Mouse (Mus musculus) E14TG2a.4 (cell line): ENCODE measurements at regions not wholly inside any gene's neighbourhood (a gene's known extent, or its start where the extent isn't known, plus 50 kb on each side); places are given as distances from the start of the nearest gene placed in this dataset.

ENCODE experiments used
- H3K27me3 ChIP-seq: 2 replicates; pipeline ENCODE4 v1.6.1; 2014; ENCODE audit warnings: low read length, control low read depth; ENCODE audit not compliant: insufficient read depth
- H3K36me3 ChIP-seq: 2 replicates; pipeline ENCODE4 v1.6.1; 2014; ENCODE audit warnings: low read length, control low read depth; ENCODE audit not compliant: insufficient read depth
- H3K4me1 ChIP-seq: replicated peaks from 2 replicates; pipeline ENCODE4 v1.6.1; 2014; ENCODE audit warnings: low read depth, low read length, control low read depth
- H3K4me3 ChIP-seq: replicated peaks from 2 replicates; pipeline ENCODE4 v1.5.1; 2014; ENCODE audit warnings: mild to moderate bottlenecking, low read length
- H3K9me3 ChIP-seq: 2 replicates; pipeline ENCODE4 v1.6.1; 2014; ENCODE audit warnings: low read length, control low read depth
- CTCF ChIP-seq: conservative IDR thresholded peaks from 2 replicates; pipeline ENCODE4 v1.5.1; 2014; ENCODE audit warnings: low read length
- NANOG ChIP-seq: IDR thresholded peaks from 2 replicates; pipeline ENCODE4 v1.6.1; 2014; ENCODE audit warnings: borderline replicate concordance, low read length, mixed read lengths
- POU5F1 ChIP-seq: IDR thresholded peaks from 2 replicates; pipeline ENCODE4 v1.6.1; 2014; ENCODE audit warnings: low read length, borderline replicate concordance

- H3K36me3 ChIP-seq: no peaks in the 10 kb centered on the region
- H3K4me3 ChIP-seq: no peak overlapping the region
- peaks cover 8% of the 10 kb centered on the region for H3K9me3 ChIP-seq
- no peaks in the 10 kb centered on the region for H3K27me3 ChIP-seq
- no peak for TF ChIP-seq POU5F1
- peaks cover under 1% of the 10 kb centered on the region; the same call in 1 of the 2 replicates for H3K4me1 ChIP-seq
Observed at GRCm38 (mm10) chr7:119384670-119385241, 74.3 kb downstream of the Gp2 start.

GRCm38 (mm10) chr7:119379935-119380334, 79.2 kb downstream of the Gp2 start:
- peaks cover 3% of the 10 kb centered on the region; the same call in 1 of the 2 replicates for H3K4me1 ChIP-seq
- TF ChIP-seq POU5F1: no peak
- no peak for TF ChIP-seq CTCF
- TF ChIP-seq NANOG: no peak
- no peaks in the 10 kb centered on the region for H3K27me3 ChIP-seq
- no peaks in the 10 kb centered on the region for H3K36me3 ChIP-seq
- H3K9me3 ChIP-seq: peaks cover 8% of the 10 kb centered on the region
- no peak overlapping the region for H3K4me3 ChIP-seq

- Histone ChIP-seq H3K4me1 (no peaks in the 10 kb centered on the region), H3K27me3 (no peaks in the 10 kb centered on the region), H3K4me3 (no peak overlapping the region)
Observed at GRCm38 (mm10) chr7:119364268-119364596, 94.9 kb downstream of the Gp2 start.

GRCm38 (mm10) chr7:119363552-119364267, 95.4 kb downstream of the Gp2 start:
- TF ChIP-seq NANOG: no peak
- TF ChIP-seq CTCF: no peak
- no peak for TF ChIP-seq POU5F1
- peaks cover 16% of the 10 kb centered on the region for H3K9me3 ChIP-seq
- no peak overlapping the region for H3K4me3 ChIP-seq
- no peaks in the 10 kb centered on the region for H3K4me1 ChIP-seq
- H3K27me3 ChIP-seq: no peaks in the 10 kb centered on the region
- H3K36me3 ChIP-seq: no peaks in the 10 kb centered on the region

More at GRCm38 (mm10) chr7:119364268-119364596, 94.9 kb downstream of the Gp2 start:
- Histone ChIP-seq H3K36me3 (no peaks in the 10 kb centered on the region), H3K9me3 (peaks cover 19% of the 10 kb centered on the region)
- TF ChIP-seq POU5F1 (no peak), NANOG (no peak)

- H3K9me3 ChIP-seq: no peaks in the 10 kb centered on the region
- TF ChIP-seq NANOG (no peak), CTCF (no peak), POU5F1 (no peak)
- no peak overlapping the region for H3K4me3 ChIP-seq
- peaks cover 4% of the 10 kb centered on the region; the same call in 1 of the 2 replicates for H3K4me1 ChIP-seq
- no peaks in the 10 kb centered on the region for H3K27me3 ChIP-seq
- H3K36me3 ChIP-seq: no peaks in the 10 kb centered on the region
Observed at GRCm38 (mm10) chr7:119357338-119357737, 101.7 kb downstream of the Gp2 start.

- no peaks in the 10 kb centered on the region for H3K36me3 ChIP-seq
- H3K9me3 ChIP-seq: no peaks in the 10 kb centered on the region
- H3K4me1 ChIP-seq: peaks cover 4% of the 10 kb centered on the region; the same call in 1 of the 2 replicates
- H3K27me3 ChIP-seq: no peaks in the 10 kb centered on the region
- TF ChIP-seq NANOG: no peak
- no peak for TF ChIP-seq POU5F1
- no peak for TF ChIP-seq CTCF
- H3K4me3 ChIP-seq: no peak overlapping the region
Observed at GRCm38 (mm10) chr7:119356251-119356650, 102.8 kb downstream of the Gp2 start.

GRCm38 (mm10) chr7:119352571-119352970, 106.5 kb downstream of the Gp2 start:
- H3K4me3 ChIP-seq: no peak overlapping the region
- H3K9me3 ChIP-seq: no peaks in the 10 kb centered on the region
- TF ChIP-seq POU5F1 (no peak), CTCF (no peak), NANOG (no peak)
- H3K4me1 ChIP-seq: peaks cover 4% of the 10 kb centered on the region; the same call in 1 of the 2 replicates
- H3K27me3 ChIP-seq: peaks cover 2% of the 10 kb centered on the region; the same call in 1 of the 2 replicates
- no peaks in the 10 kb centered on the region for H3K36me3 ChIP-seq

GRCm38 (mm10) chr7:119350641-119351040, 108.4 kb downstream of the Gp2 start:
- peaks cover 2% of the 10 kb centered on the region; the same call in 1 of the 2 replicates for H3K27me3 ChIP-seq
- H3K36me3 ChIP-seq: no peaks in the 10 kb centered on the region
- no peaks in the 10 kb centered on the region for H3K4me1 ChIP-seq
- no peaks in the 10 kb centered on the region for H3K9me3 ChIP-seq
- no peak for TF ChIP-seq CTCF
- TF ChIP-seq NANOG: no peak
- no peak for TF ChIP-seq POU5F1
- no peak overlapping the region for H3K4me3 ChIP-seq

GRCm38 (mm10) chr7:119343380-119343779, 115.7 kb downstream of the Gp2 start:
- Histone ChIP-seq H3K36me3 (no peaks in the 10 kb centered on the region), H3K27me3 (0 out of 2 replicates have a peak, but pooled peaks cover 2% of the 10 kb centered on the region), H3K4me3 (no peak overlapping the region), H3K9me3 (no peaks in the 10 kb centered on the region), H3K4me1 (no peaks in the 10 kb centered on the region)
- TF ChIP-seq NANOG (no peak), POU5F1 (no peak), CTCF (no peak)
